Mouse (Mus musculus): Measurements from ENCODE around the gene Erich4.

DNA sequence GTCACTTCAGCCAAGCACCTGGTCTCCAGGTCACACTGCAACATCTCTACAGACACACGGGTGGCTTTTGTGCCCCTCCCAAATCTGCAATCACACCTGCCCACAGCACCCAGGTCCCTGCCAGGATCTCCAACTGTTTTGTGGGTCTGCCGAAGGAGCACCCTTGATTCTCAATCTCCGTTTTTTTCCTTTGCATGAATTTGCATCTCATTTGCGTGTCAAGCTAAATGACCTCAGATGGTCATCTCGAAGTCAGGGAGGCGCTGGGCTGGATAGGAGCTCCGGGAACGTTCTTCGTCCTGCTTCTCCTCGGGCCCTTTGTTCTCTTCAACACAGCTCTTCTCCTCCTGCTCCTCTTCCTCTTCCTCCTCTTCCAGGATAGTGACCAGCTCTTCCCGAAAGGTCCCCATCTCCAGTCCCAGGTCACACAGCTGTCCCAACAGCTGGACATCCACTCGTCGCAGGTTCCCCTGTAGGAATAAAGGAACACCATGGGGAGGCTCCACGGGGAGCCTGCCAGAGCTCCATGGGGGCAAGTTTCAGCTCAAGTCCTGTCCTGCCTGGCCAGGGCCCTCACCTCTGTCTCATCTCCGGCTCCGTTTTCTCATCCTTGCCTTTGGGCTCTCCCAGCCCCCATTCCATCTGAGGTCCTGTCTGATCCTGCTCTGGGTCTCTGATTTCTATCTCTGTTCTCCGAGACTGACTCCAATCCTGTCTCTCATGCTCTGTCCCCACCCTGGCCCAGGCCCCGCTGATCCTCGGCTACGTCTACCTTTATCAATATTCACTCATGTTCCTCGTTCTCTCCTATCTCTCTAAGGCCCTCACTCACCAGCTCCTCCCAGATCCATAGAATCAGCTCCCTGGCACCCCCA lies 624 bp downstream of the Erich4 start:
- TF ChIP-seq CTCF (IDR thresholded peaks at IDR 0.05; ENCODE audit: low read depth) (no peak), EP300 (IDR thresholded peaks at IDR 0.05; ENCODE audit: low read depth) (no peak)

Measured in liver, postnatal 0 days (tissue).